Mouse (Mus musculus) left cerebral cortex, postnatal 25 days (tissue): ENCODE results near the gene Prnd. TPM values are rescaled to one million over a fixed set of nuclear protein-coding genes. Genes with fewer than 3 reads are reported as not detected.

Experiments
- DNase-seq, 2 experiments: peaks; one replicate each; pipeline ENCODE4 v3.0.0; 2022; ENCODE audit warnings: low spot score in 2 of 2, mixed read lengths in 1 of 2
- intact Hi-C: fragments of 180-260 bp; cut with DNase I; formaldehyde crosslinking; loops from one replicate; pipeline ENCODE4 v1.15.1; 2025
- total RNA-seq, 2 experiments: library from RNA; stranded (reverse); gene quantifications; 2 replicates each; pipeline ENCODE4 v1.2.3; 2021

The Prnd gene
- total RNA-seq, 2 experiments from 2014 or later = not detected

DNA sequence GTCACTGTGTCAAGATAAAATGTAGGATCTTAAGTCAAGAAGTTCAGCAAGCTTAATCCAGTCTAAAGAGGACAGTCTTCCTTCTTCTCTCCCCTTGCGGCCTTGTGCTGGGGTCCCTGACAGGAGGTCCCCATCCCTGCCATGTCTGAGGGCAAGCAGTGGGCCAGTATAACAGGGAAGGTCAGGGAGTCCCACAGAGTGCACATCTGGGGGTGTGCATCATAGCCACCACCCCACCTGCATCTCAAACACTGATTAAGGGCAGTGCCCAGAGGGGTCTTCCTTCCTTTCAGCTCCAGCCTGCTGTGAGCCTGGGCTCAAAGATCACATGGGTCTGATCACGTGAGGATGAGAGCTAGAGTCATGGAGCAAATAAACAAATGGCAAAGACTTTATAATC is 11.0 kb downstream of the Prnd start:
- intact Hi-C loops = loop anchor here (1.0 kb wide), 1 partner anchor 9 kb away; no protein-coding TSS in a partner anchor
- DNase-seq = no peak

DNA sequence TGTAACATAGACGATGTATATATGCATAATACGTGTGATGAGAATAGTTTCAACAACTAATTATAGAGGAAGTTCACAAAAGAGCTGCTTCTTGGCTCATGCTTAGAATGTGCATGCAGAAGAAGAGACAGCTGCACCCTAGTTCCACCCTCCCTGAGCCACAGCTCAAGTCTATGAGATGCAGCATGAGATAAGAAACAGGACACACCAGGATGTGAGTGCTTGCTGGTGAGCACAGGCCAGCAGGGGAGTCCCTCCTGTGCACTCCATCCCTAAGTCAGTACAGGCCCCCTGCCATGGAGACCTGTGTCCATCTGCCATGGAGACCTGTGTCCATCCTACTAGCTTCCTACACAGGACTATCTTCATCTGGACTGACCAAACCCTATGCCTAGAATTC is 19.9 kb downstream of the Prnd start:
- DNase-seq = no peak
- intact Hi-C loops = loop anchor here (1.0 kb wide), 1 partner anchor 9 kb away; no protein-coding TSS in a partner anchor

DNA sequence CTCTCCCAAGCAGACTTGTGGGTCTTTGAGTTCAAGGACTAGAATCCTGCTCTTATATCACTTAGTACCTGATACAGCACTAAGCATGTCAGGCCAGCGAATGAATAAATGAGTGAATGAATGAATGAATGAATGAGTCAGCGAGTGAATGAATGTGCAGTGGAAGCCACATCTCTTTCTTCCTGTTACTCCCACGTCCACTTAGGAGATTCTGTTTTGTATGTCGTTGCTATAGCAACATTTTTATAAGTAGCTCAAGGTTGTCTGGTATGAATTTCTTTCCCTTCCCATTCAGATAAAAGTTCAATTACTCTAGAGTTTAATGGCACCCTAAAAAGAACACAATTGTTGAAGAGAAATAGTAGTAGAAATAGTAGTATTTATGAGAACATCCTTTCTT is 20.4 kb downstream of the Prnd start:
- DNase-seq = peak in 1 of 2 experiments; percentile 47

DNA sequence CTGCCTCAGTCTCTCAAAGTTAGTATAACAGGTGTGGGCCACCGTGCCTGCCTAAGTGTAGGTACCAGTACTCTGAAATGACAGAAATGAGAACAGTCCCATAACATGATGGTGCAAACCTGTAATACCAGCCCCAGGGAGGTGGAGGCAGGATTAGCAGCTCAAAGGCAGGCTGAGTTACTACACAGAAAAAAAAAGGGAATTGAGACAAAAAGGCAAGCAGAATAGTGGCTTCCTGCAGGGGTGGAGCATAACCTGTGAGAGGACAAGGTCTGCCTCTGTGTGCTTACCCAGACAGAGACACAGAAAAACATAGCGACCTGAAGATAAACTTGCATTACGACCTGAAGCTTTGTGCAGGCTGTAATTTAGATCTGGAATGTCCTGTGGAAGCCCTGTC is 26.0 kb downstream of the Prnd start:
- intact Hi-C loops = no loop called here
- no peak for DNase-seq

More for the DNA sequence above, 20.4 kb downstream of the Prnd start:
- intact Hi-C loops = no loop called here

DNA sequence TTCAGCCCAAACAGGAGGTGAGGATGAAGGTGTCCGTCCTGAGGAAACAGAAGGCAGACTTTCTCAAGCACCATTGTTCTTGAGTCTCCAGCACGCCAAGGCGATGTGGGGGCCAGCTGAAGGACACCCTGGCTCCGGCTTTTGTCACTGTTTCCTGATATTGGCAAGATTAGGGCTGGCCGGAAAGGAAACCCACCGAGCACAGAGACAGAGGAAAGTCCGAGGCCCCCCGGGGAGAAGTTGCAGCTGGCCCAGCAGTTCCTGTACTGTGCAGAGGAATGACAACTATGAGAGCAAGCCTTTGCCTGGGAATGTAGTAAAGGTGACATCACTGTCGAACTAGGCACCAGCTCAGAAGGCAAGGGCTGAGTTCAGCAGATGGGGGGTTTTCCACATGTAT is 30.2 kb downstream of the Prnd start:
- DNase-seq = no peak
- intact Hi-C loops = no loop called here

DNA sequence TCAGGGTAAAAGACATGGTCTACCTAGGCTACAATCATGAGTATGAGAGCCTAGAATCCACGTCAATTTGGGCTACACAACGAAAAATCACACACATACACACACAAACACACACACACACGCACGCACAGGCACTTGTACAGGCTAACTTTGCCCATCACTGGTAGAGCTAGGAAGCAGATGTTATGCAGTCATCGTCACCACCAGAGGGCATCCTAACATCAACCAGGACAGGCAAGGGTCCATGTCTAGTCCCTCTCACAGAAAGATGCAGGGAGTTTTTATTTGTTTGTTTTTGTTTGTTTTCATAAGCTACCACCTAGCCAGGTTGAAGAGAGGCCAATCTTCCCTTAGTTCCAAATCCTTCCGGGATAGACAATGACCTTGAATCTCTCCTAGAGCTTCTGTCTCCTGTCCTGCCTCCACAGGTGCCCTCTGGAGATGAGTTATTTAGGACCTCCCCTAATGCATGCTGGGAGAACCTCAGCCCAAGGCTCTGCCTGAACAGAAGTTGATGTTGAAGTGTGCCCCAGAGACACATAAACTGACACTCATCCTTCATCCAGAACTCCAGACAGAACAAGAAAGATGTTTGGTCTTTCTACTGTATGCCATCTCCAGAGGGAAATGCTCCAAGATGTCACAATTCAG is 32.0 kb downstream of the Prnd start:
- peak; percentile 73 to 74 for DNase-seq
- intact Hi-C loops = loop anchor here (1.0 to 2.0 kb wide), 3 partner anchors 77 to 258 kb away; no protein-coding TSS in a partner anchor

DNA sequence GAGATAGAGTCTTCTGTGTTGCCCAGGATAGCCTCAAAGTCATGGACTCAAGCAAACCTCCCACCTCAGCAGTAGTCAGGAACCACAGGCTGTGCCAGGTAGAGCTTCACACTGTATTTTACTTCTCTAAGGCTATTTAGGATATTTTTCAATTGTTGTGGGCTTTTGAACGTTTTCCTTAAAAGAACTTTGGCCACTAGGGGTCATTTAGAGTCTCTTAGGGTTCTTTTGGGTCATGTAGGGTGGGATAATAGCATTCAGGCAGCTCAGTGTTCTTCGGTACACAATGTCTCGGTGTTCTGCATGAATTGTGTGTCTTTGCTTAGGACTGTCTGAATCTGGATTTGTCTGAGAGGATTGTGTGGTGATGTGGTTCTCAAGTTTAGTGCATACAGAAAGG is 37.3 kb downstream of the Prnd start:
- intact Hi-C loops = loop anchor here (5.0 kb wide), 1 partner anchor 39 kb away; no protein-coding TSS in a partner anchor
- no peak for DNase-seq

DNA sequence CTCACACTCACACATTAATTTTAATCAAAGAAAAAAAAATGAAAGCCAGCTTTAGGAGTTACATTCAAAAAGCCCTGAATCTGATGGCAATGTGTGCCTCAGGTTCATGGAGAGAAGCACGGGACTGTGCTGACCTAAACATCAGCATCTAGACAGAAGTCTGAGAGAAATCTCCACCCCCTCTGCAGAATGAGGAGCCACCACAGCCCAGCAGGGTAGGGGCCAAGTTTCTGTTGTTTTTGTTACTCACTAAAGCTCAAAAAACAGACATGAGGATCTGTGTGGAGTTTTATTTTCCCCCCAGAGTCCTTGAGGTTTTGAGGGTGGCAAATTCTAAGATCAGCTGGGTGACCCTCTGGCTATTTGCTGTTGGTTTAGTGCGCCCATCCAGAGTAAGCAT is 37.9 kb downstream of the Prnd start:
- intact Hi-C loops = loop anchor here (5.0 kb wide), 1 partner anchor 39 kb away; no protein-coding TSS in a partner anchor
- DNase-seq = no peak

DNA sequence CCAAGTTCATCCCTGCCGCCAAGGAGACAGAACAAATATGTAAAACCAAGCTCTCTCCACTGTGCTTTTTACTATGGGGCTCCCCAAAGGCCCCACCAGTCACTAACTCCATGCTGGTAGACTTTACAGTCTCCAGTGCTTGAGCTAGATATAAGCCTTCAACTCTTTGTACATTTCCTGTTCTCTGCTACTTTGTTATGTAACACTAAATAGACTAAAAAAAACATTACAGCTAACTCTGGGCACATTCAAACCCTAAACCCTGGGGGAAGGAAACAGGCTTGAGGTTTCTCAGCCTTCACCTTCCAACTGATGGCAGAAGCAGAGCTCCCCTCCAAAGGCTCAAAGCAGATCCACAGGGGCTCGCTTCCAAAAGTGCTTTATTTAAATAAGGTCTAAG is 41.8 kb downstream of the Prnd start:
- no peak for DNase-seq
- intact Hi-C loops = no loop called here

DNA sequence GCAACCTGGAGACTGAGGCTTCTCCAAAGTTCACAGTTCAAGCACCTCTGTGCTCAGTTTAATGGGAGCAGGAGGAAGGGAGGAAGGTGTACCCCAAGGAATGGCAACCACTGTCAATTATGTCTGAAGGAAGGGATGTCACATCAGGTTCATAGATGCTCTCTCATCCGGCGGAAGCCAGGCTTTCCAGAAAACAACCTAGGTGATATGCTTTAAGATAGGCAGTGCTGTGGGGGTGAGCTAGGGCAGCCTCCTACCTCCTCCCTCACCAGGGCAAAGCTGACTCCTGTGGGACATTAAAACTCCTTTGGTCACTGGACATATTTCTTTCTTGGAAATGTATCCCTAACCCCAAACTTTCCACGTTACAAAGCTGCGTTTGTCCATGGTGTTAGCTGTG is 42.5 kb downstream of the Prnd start:
- intact Hi-C loops = no loop called here
- no peak for DNase-seq

DNA sequence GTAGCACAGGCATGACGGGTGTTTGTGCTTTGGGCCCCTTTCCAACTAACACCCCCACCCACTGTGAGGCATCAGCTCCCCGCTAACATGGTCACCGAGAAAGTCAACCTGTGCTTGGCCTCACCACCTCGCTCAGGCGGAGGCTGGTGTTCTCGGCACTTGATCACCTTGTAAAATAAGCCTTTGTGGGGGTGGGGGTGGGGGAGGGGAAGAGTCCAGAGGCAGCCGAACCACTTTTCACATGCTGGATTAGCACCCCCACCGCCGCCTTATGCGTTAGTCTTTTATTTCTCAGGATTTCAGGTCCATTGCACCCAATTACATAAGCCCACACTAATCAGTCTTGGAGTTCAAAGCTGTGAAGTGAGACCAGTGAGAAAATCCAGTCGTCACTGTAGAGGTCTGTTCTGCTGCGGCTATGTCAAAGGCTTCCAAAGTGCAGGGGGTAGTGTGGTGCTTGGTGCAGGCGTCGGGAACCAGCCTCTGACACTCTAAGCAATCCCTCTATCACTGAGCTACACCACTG is 43.0 kb downstream of the Prnd start:
- DNase-seq = no peak
- intact Hi-C loops = no loop called here

DNA sequence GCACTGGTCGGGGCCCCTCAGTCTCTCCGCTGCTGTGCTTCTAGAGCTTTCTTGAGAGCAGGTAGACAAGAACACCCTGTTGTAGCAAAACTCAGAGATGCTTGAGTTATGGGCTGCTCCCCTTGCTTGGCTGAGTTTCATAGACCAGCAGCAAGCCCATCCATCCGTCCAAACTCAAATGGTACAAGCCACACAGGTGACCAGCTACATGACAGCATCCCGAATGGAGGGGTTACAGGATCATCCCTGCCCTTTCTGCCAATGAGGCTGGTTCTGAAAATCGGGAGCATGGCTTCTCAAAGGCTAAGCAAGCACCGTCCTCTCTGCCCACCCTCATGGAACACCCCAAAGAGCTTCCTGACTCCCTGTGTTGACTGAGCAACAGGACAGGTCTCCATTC is 44.3 kb downstream of the Prnd start:
- intact Hi-C loops = no loop called here
- DNase-seq = no peak

DNA sequence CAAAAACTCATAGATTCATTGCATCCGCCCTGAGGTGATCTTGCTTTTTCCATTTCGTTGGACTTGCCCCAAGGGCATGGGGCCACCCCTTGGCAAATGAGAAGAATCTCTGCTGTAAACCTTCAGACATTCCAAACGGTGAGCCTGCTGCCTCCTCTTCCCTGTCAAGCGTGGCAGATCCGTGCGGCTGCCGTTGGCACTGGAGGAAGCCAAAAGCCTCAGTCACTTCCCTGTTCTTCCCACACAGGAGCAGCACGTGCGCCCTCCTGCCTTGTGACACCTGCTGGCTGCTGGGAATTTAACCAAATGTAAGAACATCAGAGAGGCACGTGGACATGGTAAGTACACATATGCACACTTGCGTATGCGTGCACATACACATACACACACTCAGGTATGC is 45.1 kb downstream of the Prnd start:
- DNase-seq = peak; percentile 42 to 79
- intact Hi-C loops = no loop called here

DNA sequence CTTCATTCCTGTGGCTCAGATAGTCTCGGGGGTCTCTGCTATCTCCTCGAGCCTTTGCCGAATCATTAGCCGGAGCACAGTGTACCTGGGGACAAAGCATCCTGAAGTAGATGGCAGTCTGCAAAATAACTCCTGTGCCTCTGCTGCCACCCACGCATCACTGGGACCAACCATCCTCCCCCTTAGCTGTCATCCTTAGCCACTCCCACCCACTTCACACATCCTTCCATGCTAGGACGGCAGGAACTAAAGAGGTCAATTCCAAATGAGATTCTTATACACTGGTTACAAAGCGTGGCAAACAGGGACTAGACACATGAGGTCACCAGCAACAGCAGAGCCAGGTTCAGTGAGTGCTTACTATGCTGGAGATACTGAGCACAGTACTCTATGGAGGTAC is 45.7 kb downstream of the Prnd start:
- DNase-seq = peak in 1 of 2 experiments; percentile 56
- intact Hi-C loops = no loop called here

DNA sequence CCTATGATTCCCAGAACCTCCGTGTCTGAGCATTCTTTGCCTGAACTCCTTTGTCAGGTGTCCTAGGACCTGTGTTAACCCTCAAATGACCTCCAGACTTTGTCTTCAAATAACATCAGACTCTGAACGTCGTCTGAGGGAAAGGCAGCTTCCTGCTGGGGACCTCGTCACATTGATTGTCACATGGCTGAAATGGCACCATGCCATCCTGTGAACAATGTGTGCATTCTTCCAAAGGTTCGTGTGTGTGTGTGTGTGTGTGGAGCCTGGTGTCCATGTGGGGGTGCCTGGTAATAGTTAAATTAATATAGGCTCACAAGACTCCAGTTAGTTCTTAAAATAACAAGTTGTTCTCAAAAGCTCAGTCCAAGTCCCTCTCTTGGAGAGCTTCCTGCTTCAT is 46.7 kb downstream of the Prnd start:
- intact Hi-C loops = no loop called here
- DNase-seq = no peak

DNA sequence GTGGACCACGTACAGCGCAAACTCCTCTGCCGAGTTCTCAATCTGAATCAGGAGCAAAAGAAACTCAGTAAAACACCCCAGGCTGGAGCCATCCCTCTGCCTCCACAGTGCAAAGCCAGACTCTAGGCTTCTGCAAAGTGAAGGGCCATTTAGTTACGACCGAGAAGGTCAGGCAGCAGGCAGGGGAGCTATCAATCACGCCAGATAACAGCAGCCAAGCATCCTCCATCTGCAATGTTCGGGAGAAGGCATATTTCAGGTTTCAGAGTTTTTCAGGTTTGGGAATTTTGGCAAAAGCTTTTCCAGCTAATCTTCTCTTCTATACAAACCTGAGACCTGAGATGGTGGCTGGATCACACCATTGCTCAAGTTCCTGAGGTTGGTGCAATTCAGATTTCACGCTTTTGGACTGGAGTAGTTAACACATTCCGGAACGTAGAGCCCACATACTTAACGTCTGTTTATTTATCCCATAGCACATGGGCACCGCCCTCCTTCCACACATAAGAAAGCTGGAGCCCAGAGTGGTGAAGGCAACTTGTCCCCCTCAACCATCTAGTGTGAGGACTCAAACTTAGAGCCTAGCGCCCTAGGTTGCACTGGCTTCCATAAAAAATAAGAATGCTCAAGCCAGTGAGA is 51.2 kb downstream of the Prnd start:
- DNase-seq = no peak
- intact Hi-C loops = no loop called here

DNA sequence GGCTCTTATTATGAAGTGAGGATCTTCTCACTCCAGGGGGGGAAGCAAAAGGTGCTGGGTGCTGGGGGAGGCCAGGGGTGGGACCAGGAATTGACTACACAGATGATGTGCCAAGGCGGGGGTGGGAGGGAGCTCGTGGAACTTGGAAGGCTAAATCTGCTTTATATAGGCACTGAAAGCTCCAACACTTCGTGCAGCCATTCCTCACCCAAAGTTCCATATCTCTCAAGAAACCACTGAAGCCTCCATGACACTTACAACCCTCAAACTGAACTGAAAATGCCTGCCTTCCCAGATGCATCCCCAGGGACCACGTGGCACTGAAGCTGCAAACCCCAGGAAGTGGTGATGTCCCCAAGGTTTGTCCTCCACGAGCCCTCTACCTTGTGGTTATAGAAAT is 53.3 kb downstream of the Prnd start:
- DNase-seq = no peak
- intact Hi-C loops = no loop called here

DNA sequence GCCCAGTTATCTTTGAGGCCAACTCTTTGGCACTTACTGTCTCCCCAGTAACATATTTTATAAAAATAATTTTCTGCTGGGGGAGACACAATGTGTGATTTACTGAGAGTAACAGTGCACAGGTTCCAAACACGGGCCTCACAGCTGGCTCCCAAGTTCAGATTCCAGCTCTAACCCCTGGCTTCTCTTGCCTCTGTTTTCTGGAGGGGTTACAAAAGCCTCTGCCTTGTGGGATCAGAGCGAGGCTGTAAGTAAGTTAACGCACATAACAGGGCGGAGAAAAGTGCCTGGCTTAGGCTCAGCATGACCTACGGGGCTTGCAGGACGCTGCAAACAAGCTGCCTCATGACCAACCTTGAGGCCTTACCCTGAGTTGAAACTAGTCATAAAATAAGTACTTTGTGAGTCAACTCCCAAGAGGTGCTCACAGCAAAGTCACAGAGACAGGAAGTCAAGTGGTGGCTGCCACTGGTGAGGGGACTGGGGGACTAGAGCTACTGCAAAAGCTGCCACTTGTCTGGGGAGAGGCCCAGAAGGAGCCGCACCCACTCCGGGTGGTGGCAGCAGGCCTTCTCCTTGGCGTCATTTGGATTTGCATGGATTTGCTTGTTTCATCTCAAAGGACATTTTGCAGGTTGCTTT is 54.0 kb downstream of the Prnd start:
- DNase-seq = no peak

DNA sequence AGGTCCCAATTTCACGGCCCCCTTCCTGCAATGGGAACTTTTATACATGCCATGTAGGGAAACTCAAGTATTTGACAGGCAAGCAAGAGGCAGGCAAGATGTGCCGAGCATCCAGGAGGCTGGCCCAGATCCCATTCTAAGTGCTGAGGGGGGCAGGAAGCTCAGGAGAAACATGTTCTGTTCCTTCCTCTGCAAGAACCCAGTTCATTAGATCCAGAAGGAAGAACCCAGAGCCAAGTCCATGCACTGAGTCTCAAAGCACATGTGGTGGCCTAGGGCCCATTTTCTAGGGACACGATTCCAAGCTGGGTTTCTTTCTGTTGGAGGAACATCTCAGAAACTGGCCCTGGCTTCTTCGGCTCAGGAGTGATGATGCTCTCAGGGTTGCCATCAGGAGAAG is 54.8 kb downstream of the Prnd start:
- DNase-seq = no peak
- intact Hi-C loops = no loop called here

More for the DNA sequence above, 54.0 kb downstream of the Prnd start:
- intact Hi-C loops = no loop called here
